Mouse (Mus musculus): ENCODE measurements around the gene Zfp462.

DNA sequence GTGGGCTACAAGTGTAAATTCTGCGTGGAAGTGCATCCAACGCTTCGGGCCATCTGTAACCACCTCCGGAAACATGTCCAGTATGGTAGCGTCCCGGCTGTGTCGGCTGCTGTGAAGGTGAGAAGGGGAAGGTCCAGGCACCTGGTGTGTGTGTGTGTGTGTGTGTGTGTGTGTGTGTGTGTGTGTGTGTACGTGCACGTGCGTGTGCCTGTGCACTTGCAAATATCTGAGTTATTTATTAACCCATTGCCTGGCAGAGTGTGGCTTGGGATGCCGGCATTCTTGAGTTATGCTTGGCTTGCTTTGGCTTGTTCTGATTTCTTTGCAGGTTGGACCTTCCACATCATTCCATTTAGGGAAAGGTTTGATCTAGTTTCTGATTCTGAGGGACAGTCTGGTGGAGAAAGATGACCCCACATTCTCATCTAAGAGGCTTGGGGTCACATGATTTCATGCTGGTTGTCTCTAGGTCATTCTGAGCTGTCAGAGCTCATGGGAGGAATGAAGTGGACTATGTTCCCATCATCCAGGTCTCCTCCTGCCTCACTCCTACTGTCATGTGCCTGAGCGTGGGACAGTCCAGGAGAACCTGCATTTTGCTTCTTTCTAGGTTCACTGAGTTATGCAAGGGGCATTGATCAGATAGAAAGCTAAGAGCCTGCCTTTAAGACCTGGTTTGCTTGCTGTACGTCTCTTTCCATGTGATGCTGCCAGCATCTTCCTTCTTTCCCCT, 70.0 kb downstream of the Zfp462 start:
- TF ChIP-seq POLR2A (IDR thresholded peaks at IDR 0.05; ENCODE audit: low read depth, low read length) (no peak), CTCF (IDR thresholded peaks at IDR 0.05; ENCODE audit: extremely low read depth, insufficient read depth, insufficient read length, insufficient replicate concordance) (no peak)
